Mouse (Mus musculus) erythroblast, embryonic 14.5 days (primary cell): ENCODE measurements at regions not wholly inside any gene's neighbourhood (a gene's known extent, or its start where the extent isn't known, plus 50 kb on each side); places are given as distances from the start of the nearest gene placed in this dataset.

Source experiments
- H3K27me3 ChIP-seq: 2 replicates; pipeline ENCODE4 v1.6.1; 2012; ENCODE audit warnings: inconsistent platforms; ENCODE audit not compliant: control insufficient read depth
- H3K36me3 ChIP-seq: 2 replicates; pipeline ENCODE4 v1.6.1; 2012; ENCODE audit warnings: mild to moderate bottlenecking, inconsistent platforms; ENCODE audit not compliant: control insufficient read depth
- H3K4me1 ChIP-seq: 2 replicates; pipeline ENCODE4 v1.6.1; 2012; ENCODE audit warnings: inconsistent platforms; ENCODE audit not compliant: control insufficient read depth
- H3K4me3 ChIP-seq: replicated peaks from 2 replicates; pipeline ENCODE3; 2012; ENCODE audit warnings: moderate library complexity, mild to moderate bottlenecking, inconsistent platforms
- H3K9me3 ChIP-seq: 2 replicates; pipeline ENCODE4 v1.6.1; 2012; ENCODE audit warnings: low read length, inconsistent platforms, mixed read lengths; ENCODE audit not compliant: control insufficient read depth
- GATA1 ChIP-seq: IDR thresholded peaks from 2 replicates; pipeline ENCODE4 v1.6.1; 2012; ENCODE audit warnings: low read length, inconsistent platforms, mixed read lengths
- TAL1 ChIP-seq: IDR thresholded peaks from 3 replicates; pipeline ENCODE4 v1.6.1; 2012; ENCODE audit warnings: low read length, inconsistent platforms, mixed read lengths

GRCm38 (mm10) chr15:68375166-68375565 is 1874.5 kb upstream of the Lrrc6 start:
- no peak for TF ChIP-seq GATA1
- no peak for TF ChIP-seq TAL1
- Histone ChIP-seq H3K27me3 (no peaks in the 10 kb centered on the region), H3K4me3 (no peak overlapping the region), H3K9me3 (no peaks in the 10 kb centered on the region), H3K36me3 (no peaks in the 10 kb centered on the region), H3K4me1 (no peaks in the 10 kb centered on the region)

DNA sequence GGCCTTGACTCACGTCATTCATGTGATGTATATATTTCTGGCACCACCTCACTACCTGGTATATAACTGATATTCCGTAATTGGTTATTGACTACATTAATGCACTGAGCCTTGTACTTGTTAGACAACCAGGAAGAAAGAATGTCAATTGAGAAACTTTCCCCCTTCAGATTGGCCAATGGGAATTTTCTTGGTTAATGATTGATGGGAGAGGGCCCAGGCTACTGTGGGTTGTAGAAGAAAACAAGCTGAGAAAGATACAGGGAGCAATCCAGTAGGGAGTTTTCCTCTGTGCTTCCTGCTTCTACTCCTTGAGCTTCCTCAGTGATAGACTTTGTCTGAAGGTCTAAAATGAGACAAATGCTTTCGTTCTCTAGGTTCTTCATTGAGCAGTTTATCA is 1866.1 kb upstream of the Lrrc6 start:
- H3K27me3 ChIP-seq, result peaks cover 2% of the 10 kb centered on the region; the same call in 1 of the 2 replicates
- no peak overlapping the region for H3K4me3 ChIP-seq
- H3K9me3 ChIP-seq, result no peaks in the 10 kb centered on the region
- peaks cover 17% of the 10 kb centered on the region for H3K4me1 ChIP-seq
- no peaks in the 10 kb centered on the region for H3K36me3 ChIP-seq
- TF ChIP-seq GATA1 (no peak), TAL1 (no peak)

GRCm38 (mm10) chr15:68363058-68363735 is 1862.5 kb upstream of the Lrrc6 start:
- Histone ChIP-seq H3K9me3 (no peaks in the 10 kb centered on the region), H3K4me1 (peaks cover 29% of the 10 kb centered on the region), H3K36me3 (no peaks in the 10 kb centered on the region), H3K27me3 (peaks cover 2% of the 10 kb centered on the region; the same call in 1 of the 2 replicates), H3K4me3 (peak overlapping the region; percentile 84)
- no peak for TF ChIP-seq TAL1

- H3K4me3 ChIP-seq, result peak overlapping the region; percentile 84
- no peaks in the 10 kb centered on the region for H3K36me3 ChIP-seq
- no peak for TF ChIP-seq GATA1
- no peak for TF ChIP-seq TAL1
- no peaks in the 10 kb centered on the region for H3K9me3 ChIP-seq
- peaks cover 2% of the 10 kb centered on the region; the same call in 1 of the 2 replicates for H3K27me3 ChIP-seq
- peaks cover 29% of the 10 kb centered on the region for H3K4me1 ChIP-seq
Measured at GRCm38 (mm10) chr15:68362081-68363057, 1861.7 kb upstream of the Lrrc6 start.

- Histone ChIP-seq H3K27me3 (peaks cover 2% of the 10 kb centered on the region; the same call in 1 of the 2 replicates), H3K36me3 (no peaks in the 10 kb centered on the region), H3K4me3 (peak overlapping the region; percentile 84), H3K4me1 (peaks cover 29% of the 10 kb centered on the region), H3K9me3 (no peaks in the 10 kb centered on the region)
- no peak for TF ChIP-seq TAL1
- no peak for TF ChIP-seq GATA1
Measured at GRCm38 (mm10) chr15:68360956-68361908, 1860.5 kb upstream of the Lrrc6 start.

DNA sequence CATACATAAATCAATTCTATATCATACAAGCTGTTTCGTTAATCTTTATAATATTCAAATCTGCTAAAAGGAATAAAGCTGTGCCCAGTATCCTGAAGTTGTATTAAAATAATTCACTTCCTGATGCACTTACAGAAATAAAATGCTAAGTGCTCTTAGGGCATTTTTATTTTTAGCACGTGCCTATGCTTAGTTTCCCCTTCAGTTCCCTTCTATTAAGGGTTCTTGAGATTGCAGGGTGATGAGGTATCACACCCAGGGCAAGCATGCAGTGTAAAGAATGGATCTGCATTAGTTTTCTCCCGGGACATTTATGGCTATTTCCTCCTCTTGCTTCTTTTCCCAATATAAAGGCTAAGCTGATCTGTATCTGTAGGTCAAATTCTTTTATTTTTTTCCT is 1858.8 kb upstream of the Lrrc6 start:
- Histone ChIP-seq H3K9me3 (no peaks in the 10 kb centered on the region), H3K4me3 (no peak overlapping the region), H3K27me3 (no peaks in the 10 kb centered on the region), H3K36me3 (no peaks in the 10 kb centered on the region), H3K4me1 (peaks cover 29% of the 10 kb centered on the region)
- no peak for TF ChIP-seq GATA1
- TF ChIP-seq TAL1, result no peak

DNA sequence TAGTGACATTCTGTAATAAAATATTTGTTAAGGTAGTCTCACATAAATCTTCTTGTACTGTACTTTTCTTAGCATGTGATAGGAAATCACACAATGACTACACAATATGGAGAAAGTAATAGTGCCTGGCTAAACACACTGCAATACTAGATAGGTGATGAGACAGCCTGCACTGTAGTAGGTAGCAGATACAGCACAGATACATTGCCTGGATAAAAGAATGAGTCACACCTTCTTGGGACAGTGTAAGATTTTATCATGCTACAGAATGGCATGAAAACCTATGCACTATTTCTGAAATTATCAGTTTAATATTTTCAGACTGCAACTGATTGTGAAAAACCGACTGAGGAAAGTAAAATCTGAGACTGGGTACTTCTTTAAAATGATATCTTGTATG is 1855.2 kb upstream of the Lrrc6 start:
- no peak overlapping the region for H3K4me3 ChIP-seq
- H3K36me3 ChIP-seq, result no peaks in the 10 kb centered on the region
- no peaks in the 10 kb centered on the region for H3K9me3 ChIP-seq
- no peak for TF ChIP-seq GATA1
- TF ChIP-seq TAL1, result no peak
- no peaks in the 10 kb centered on the region for H3K27me3 ChIP-seq
- H3K4me1 ChIP-seq, result peaks cover 4% of the 10 kb centered on the region

DNA sequence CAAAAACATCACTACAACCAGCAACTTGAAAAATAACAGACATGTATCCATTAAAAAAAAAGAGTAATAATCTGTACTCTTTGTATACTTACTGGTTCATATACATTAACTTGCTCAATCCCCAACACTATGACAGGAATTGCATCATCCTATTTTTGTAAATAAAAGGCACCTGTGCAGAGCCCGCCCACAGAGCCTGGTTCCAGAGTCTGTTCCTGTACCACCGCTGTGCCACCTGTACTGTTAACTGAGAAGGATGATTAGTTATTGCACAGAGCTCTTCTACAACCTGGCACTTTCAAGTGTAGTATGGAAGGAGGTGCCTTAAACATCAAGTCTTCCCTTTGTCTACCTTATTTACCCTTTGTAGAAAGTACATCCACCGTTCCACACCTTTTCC is 1843.9 kb upstream of the Lrrc6 start:
- Histone ChIP-seq H3K9me3 (no peaks in the 10 kb centered on the region), H3K27me3 (no peaks in the 10 kb centered on the region), H3K36me3 (peaks cover 6% of the 10 kb centered on the region), H3K4me1 (no peaks in the 10 kb centered on the region), H3K4me3 (no peak overlapping the region)
- TF ChIP-seq TAL1 (no peak), GATA1 (no peak)

DNA sequence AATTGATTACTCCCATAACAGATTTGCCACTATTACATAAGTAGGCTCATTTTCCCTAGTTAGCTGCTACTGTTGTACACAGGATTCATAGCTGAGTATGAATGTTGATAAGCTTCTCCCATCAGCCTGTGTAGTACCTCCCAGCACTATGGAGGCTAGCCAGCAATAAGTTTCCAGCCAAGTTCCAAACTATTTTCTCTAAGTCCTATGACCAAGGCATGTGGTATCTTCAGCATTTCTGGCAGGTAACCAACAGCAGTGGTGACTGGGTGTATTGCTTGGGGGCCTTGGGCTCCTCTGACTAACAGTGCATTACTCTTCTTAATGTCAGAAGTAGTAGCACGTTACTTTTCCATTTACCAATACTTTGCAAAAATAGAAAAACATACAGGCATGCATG is 1841.8 kb upstream of the Lrrc6 start:
- TF ChIP-seq TAL1 (no peak), GATA1 (no peak)
- no peaks in the 10 kb centered on the region for H3K9me3 ChIP-seq

More for the DNA sequence above, 1841.8 kb upstream of the Lrrc6 start:
- no peaks in the 10 kb centered on the region for H3K27me3 ChIP-seq
- no peaks in the 10 kb centered on the region for H3K4me1 ChIP-seq
- H3K4me3 ChIP-seq, result no peak overlapping the region
- H3K36me3 ChIP-seq, result peaks cover 6% of the 10 kb centered on the region
